Mouse (Mus musculus): Measurements from ENCODE around the gene Olfr557. TPM values are rescaled to one million over a fixed set of nuclear protein-coding genes. Genes with fewer than 3 reads are reported as not detected.

The Olfr557 gene
- total and polyA plus RNA-seq, 3 experiments: not detected

- Histone ChIP-seq H3K27me3 (replicated peaks) (no peaks in the 10 kb centered on the region), H3K4me1 (ENCODE audit: control insufficient read depth in 1 of 2, insufficient read depth in 2 of 2) (no peaks in the 10 kb centered on the region), H3K79me2 (replicated peaks; ENCODE audit: control insufficient read depth, extremely low read depth, insufficient read depth, poor library complexity, severe bottlenecking) (no peaks in the 10 kb centered on the region), H3K36me3 (replicated peaks in 1 of 2; ENCODE audit: control insufficient read depth in 1 of 2, insufficient read depth in 1 of 2, low read length in 1 of 2) (no peaks in the 10 kb centered on the region), H3K4me3 (replicated peaks in 1 of 3; ENCODE audit: low read depth in 2 of 3, low read length in 2 of 3, poor library complexity in 1 of 3) (no peak within 1 kb of the TSS), H3K9me3 (replicated peaks; ENCODE audit: low read length) (no peaks in the 10 kb centered on the region), H3K4me2 (ENCODE audit: insufficient read depth, low read depth, poor library complexity, severe bottlenecking) (no peak within 1 kb of the TSS), H3K27ac (ENCODE audit: insufficient read depth, low read depth) (no peak within 1 kb of the TSS), H3K9ac (ENCODE audit: insufficient read depth, low read depth) (no peak within 1 kb of the TSS)
- dilution Hi-C loops (cut with MboI; ENCODE audit: extremely low pct_ligation_motif_present, extremely low pct_unique_long_range_greater_than_20kb, low sequenced_read_pairs) (no loop called here), in situ Hi-C loops (cut with MboI; ENCODE audit: low pct_ligation_motif_present, low pct_unique_long_range_greater_than_20kb, low sequenced_read_pairs) (loop anchor here (10.0 kb wide), 1 partner anchor 250 kb away; the partner anchor contains the start of gene Olfr571)
- no peak for DNase-seq (ENCODE audit: extremely low read depth)
- TF ChIP-seq HCFC1 (IDR thresholded peaks at IDR 0.05; ENCODE audit: low read depth, low read length) (no peak), TCF12 (IDR thresholded peaks at IDR 0.05; ENCODE audit: low read depth, low read length) (no peak), ELF1 (IDR thresholded peaks at IDR 0.05; ENCODE audit: low read depth, low read length) (no peak), USF2 (conservative IDR thresholded peaks at IDR 0.05; ENCODE audit: low read depth, low read length) (no peak), NELFE (IDR thresholded peaks at IDR 0.05; ENCODE audit: low read depth, low read length) (no peak), MYC (IDR thresholded peaks at IDR 0.05; ENCODE audit: low read depth, low read length) (no peak), MAZ (IDR thresholded peaks at IDR 0.05; ENCODE audit: low read depth, low read length) (no peak), CTCF (conservative IDR thresholded peaks at IDR 0.05 in 1 of 2, IDR thresholded peaks at IDR 0.05 in 1 of 2; ENCODE audit: low read depth in 2 of 2, low read length in 2 of 2) (no peak), RCOR1 (conservative IDR thresholded peaks at IDR 0.05; ENCODE audit: low read depth, low read length) (no peak), ETS1 (conservative IDR thresholded peaks at IDR 0.05; ENCODE audit: low read depth, low read length) (no peak), ZC3H11A (IDR thresholded peaks at IDR 0.05; ENCODE audit: low read depth, low read length) (no peak), MEF2A (IDR thresholded peaks at IDR 0.05; ENCODE audit: borderline replicate concordance, low read depth, low read length) (no peak), BHLHE40 (IDR thresholded peaks at IDR 0.05; ENCODE audit: low read depth, low read length) (no peak)
Observed at GRCm38 (mm10) chr7:102664599-102664998, 31.1 kb upstream of the Olfr557 start, which contains the start of gene Olfr556. Gene Olfr556, plus strand, starts transcription at chr7:102664899.

DNA sequence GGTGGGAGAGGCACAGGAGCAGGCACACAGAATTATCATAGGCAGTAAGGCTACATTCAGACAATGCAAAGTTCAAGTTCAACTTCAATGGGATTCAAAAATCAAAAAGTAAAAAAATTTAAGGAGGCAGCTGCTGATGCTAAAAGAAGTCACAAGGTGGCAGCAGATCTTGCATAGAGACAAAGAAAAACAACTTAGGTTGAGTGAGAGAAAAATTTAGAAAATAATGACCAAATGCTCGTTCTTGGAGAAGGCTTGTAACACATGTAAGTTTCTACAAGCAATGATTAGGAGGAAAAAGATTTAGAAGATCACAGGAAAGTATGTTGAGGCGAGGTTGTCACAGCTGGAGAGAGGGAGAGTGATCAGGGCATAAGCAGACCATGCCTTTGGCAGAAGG, 30.3 kb upstream of the Olfr557 start:
- dilution Hi-C loops (cut with MboI; ENCODE audit: extremely low pct_ligation_motif_present, extremely low pct_unique_long_range_greater_than_20kb, low sequenced_read_pairs): no loop called here
- TF ChIP-seq KAT2A (IDR thresholded peaks at IDR 0.05; ENCODE audit: insufficient replicate concordance, low read length) (no peak), JUN (IDR thresholded peaks at IDR 0.05; ENCODE audit: insufficient read depth, low read depth, low read length) (no peak), RCOR1 (conservative IDR thresholded peaks at IDR 0.05; ENCODE audit: low read depth, low read length) (no peak), BHLHE40 (IDR thresholded peaks at IDR 0.05; ENCODE audit: low read depth, low read length) (no peak), RAD21 (IDR thresholded peaks at IDR 0.05; ENCODE audit: low read depth, low read length) (peak; percentile 67), SMC3 (IDR thresholded peaks at IDR 0.05; ENCODE audit: low read depth, low read length) (peak; percentile 61), ZNF384 (IDR thresholded peaks at IDR 0.05; ENCODE audit: low read depth, low read length) (peak; percentile 71), MAX (IDR thresholded peaks at IDR 0.05; ENCODE audit: low read length) (no peak), CTCF (conservative IDR thresholded peaks at IDR 0.05 in 1 of 2, IDR thresholded peaks at IDR 0.05 in 1 of 2; ENCODE audit: low read depth in 2 of 2, low read length in 2 of 2) (peak in 1 of 2 experiments; percentile 75; a peak in 2 of 4 replicates), ZC3H11A (IDR thresholded peaks at IDR 0.05; ENCODE audit: low read depth, low read length) (no peak)
- in situ Hi-C loops (cut with MboI; ENCODE audit: low pct_ligation_motif_present, low pct_unique_long_range_greater_than_20kb, low sequenced_read_pairs): loop anchor here (10.0 kb wide), 1 partner anchor 249 kb away; the partner anchor contains the start of gene Olfr571

More for the DNA sequence above, 30.3 kb upstream of the Olfr557 start:
- peak; percentile 24 for DNase-seq (ENCODE audit: extremely low read depth)
- no peaks in the 10 kb centered on the region for H3K9me3 ChIP-seq (replicated peaks; ENCODE audit: low read length)
- H3K36me3 ChIP-seq (replicated peaks in 1 of 2; ENCODE audit: control insufficient read depth in 1 of 2, insufficient read depth in 1 of 2, low read length in 1 of 2): no peaks in the 10 kb centered on the region
- H3K9ac ChIP-seq (ENCODE audit: insufficient read depth, low read depth): no peak overlapping the region
- no peaks in the 10 kb centered on the region for H3K27me3 ChIP-seq (replicated peaks)
- H3K4me2 ChIP-seq (ENCODE audit: insufficient read depth, low read depth, poor library complexity, severe bottlenecking): no peak overlapping the region
- H3K79me2 ChIP-seq (replicated peaks; ENCODE audit: control insufficient read depth, extremely low read depth, insufficient read depth, poor library complexity, severe bottlenecking): no peaks in the 10 kb centered on the region
- no peak overlapping the region for H3K4me3 ChIP-seq (replicated peaks in 1 of 3; ENCODE audit: low read depth in 2 of 3, low read length in 2 of 3, poor library complexity in 1 of 3)
- H3K27ac ChIP-seq (ENCODE audit: insufficient read depth, low read depth): no peak overlapping the region
- no peaks in the 10 kb centered on the region for H3K4me1 ChIP-seq (ENCODE audit: control insufficient read depth in 1 of 2, insufficient read depth in 2 of 2)
